Mouse (Mus musculus): ENCODE measurements around the gene Osbp2.
A peak's percentile ranks its signal among the peaks of the same experiment; 100 is the strongest.

Osbp2 gene

DNA sequence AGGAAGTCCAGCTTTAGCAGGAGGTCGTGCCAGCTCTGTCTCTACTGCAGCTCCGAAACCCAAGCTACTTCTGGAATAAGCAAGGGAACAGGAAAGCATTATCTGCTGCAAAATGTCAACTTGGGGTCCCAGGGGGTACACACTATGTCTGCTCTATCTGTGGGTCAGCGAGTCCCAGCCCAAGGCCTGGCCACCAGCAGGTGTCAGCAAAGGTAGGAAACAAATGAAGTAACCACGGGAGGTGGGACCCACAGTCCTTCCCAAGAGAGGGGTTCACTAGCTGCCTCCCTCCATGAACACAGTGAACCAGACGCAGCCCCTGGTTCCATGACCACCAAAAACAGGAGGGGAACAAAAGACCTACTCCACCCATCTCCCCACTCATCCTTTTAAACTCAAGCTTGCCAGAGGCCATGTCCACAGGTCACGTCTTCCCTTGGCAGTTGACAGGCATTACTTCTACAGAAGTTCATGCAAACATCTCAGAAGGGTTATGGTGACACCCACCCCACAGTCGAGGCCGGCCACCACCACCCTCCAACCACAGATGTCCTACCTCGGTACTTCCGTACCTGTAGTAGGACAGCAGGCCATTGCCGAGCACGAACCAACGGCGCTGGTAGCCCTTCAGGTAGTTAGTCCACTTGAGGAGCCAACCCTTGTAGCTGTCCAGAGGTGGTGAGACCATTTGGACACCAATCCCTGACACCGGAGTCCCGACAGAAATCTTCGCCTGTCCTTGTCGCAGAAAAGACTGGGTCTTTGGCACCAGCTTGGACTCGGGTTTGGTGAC, 846 bp downstream of the Osbp2 start:
- DNase-seq (ENCODE audit: low read depth), result no peak

DNA sequence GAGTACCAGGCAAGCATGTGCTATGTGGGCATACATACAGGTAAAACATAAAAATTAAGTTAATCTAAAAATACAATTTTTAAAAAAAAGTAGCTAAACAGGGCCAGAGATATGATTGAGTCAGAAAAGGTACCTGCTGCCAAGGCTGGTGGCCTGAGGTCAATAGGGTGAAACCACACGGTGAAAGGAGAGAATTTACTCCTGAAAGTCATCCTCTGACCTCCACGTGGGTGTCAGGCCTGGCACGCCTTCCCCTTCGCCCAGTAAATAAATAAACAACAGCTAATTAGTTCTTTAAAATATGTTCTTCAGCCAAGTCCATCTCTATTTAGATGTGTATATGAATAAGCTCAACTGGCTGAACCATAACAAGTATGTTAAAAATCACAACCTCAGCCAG, 3.3 kb downstream of the Osbp2 start:
- DNase-seq (ENCODE audit: low read depth), result no peak

DNA sequence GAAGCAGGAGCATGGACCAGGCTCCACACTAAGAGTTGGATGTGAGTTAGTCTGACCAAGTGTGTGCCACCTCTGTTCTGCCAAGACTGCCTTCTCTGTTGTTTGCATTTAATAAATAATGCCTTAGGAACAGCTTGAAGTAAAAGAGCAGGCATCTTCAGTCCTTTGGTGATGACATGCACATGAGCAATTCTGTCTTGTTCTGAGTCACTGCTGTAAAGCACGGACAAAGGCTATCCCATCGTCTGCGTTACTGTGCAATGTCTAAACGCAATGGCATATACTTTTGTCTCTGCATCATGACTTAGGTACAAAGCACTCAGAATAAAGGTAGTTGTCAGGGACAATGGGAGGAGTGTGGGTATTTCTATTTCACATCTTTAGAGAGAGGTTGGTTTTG, 3.9 kb downstream of the Osbp2 start:
- no peak for DNase-seq (ENCODE audit: low read depth)

DNA sequence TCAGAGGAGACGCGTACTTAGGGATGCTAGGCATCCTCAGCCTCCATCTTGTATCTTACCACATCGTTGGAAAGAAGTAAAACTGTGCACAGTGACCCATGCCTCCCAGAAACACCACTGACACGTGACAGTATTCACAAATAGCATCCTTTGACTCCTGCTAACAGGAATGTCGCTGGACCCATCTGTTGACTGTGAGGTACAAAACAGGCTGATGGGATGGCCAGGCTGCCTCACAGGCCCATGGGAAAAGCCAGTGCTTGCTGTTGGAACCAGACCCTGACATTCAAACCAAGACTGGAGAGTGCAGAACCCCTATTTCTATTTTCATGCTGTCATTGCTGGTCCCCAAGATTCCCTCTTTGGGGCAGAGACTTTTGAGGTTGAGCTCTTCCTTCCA, 5.8 kb downstream of the Osbp2 start:
- no peak for DNase-seq (ENCODE audit: low read depth)

DNA sequence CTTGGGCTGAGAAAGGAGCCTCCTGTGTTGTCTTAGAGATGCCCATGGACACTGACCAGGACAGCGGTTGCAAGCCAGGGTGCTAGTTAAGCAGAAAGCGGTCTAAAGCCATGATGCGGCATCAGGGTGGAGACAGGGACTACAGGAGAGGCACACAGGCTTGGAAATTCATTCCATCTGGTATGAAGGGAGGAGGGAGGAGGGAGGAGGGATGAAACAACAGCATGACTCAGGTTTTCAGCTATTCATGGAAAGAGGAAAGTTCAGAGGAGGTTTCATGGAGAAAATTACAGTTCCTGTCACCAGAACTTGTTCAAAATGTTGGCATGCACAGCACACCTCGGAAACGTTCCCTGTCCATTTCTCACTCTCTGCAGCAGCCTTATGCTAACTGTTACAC, 7.9 kb downstream of the Osbp2 start:
- no peak for DNase-seq (ENCODE audit: low read depth)

DNA sequence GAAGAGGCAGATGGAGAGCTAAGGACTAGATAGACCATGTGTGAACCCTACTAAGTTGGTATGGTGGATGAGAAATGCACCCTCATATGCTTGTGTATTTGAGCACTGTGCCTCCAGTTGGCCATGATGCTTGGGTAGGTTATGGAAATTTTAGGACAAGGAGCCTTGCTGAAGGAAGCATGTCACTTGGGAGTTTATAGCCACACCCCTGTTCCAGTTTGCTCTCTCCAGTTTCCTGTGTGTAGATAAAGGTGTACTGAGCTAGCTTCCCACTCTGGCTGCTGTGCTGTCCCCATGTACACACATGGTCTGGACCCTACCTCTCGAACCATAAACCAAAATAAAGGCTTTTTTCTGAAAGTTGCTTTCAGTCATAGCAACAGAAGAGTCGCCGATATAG, 9.5 kb downstream of the Osbp2 start:
- DNase-seq (ENCODE audit: low read depth), result no peak

DNA sequence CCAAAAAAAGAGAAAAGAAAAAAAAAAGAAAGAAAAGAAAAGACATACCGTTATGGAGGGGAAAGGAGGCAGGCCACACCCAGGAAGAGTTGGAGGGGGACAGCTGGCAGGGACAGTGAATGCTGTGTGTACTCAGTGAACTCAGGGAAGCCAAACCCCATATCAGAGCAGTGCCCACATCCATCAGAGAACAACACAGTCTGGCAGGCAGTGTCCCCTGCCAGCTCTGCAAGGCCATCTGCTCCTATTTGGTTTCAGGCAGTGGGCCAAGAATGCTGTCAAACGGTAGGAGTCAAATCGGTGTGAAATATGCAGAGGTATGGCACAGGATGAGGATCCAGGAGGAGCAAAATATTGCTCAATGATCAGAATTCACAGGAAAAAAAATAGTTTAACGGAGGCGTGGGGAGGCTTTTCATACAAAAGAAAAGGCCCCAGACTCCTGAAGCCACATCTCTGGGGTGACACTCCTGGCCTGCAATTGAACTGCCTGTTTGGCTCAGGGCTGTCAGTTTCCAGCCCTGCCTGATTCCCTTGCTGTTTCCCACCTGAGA, 10.1 kb downstream of the Osbp2 start:
- no peak for DNase-seq (ENCODE audit: low read depth)

DNA sequence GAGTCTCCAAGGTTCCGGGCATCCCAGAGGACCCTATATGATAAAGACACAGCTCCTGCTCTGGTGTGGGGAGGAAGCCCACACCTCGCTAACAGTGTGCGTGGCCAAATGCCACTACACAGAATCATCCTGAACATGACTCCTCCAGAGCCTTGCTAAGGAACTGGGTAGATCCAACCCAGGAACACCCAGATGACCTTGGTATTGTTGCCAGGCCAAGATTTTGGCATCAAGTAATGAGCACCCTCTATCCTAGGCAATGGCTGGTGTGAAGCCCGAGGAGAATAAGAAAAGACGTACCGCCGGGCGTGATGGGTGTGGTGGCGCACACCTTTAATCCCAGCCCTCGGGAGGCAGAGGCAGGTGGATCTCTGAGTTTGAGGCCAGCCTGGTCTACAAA, 10.7 kb downstream of the Osbp2 start:
- DNase-seq (ENCODE audit: low read depth), result no peak

DNA sequence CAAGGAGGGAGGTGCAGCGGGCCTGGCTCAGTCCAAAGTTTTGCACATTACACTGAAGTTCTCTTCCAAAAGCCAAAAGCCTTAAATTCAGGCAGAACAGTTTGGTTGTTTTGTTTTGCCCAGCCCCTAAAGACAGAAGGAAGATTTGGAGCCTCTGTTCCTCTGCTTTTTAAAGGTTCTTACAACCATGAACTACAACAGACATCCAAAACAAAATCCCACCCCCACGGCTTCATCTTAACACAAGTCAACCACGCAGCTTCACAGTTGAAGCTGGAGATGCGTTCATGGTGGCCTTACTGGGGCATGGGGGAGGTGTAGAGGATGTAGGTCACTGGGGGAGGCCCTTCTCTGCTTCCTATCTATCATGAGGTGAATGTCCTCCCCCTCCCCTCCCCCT, 11.8 kb downstream of the Osbp2 start:
- no peak for DNase-seq (ENCODE audit: low read depth)

DNA sequence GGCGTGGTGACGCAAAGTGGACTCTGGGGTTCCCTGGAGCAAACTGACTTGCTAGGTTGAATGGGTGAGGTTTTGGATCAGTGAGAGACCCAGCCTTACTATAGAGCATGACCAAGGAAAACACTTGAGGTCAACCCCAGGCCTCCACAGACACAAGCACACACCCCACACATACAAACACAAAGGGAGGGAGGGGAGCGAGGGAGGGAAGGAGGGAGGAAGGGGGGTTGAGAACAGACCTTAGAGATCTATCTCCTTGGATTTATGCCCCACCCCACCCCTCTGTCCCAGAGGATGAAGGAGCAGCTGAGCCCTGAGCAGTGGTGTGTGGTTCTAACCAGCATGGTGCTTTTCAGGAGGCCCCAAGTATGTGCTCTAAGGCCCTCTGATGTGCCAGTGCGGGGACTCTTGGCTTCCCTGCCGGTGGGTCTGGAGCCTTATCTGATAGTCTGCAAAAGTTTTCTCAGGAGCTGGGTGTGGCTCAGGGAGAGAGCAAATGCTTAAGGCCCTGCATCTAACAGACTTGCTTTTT, 12.9 kb downstream of the Osbp2 start:
- no peak for DNase-seq (ENCODE audit: low read depth)

DNA sequence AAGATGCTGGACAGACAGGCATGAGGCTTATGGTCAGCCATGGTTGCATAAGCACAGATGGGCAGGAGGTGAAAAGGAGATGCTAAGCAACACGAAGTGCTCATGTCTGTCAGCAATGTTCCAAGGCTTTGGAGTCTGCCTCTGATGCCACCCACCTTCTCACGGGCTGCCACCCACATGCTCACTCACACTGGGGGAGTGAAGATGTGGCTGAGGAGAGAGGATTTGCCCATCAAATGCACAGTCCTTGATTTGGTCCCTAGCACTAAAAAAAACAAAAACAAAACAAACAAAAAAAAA, 13.4 kb downstream of the Osbp2 start:
- no peak for DNase-seq (ENCODE audit: low read depth)

DNA sequence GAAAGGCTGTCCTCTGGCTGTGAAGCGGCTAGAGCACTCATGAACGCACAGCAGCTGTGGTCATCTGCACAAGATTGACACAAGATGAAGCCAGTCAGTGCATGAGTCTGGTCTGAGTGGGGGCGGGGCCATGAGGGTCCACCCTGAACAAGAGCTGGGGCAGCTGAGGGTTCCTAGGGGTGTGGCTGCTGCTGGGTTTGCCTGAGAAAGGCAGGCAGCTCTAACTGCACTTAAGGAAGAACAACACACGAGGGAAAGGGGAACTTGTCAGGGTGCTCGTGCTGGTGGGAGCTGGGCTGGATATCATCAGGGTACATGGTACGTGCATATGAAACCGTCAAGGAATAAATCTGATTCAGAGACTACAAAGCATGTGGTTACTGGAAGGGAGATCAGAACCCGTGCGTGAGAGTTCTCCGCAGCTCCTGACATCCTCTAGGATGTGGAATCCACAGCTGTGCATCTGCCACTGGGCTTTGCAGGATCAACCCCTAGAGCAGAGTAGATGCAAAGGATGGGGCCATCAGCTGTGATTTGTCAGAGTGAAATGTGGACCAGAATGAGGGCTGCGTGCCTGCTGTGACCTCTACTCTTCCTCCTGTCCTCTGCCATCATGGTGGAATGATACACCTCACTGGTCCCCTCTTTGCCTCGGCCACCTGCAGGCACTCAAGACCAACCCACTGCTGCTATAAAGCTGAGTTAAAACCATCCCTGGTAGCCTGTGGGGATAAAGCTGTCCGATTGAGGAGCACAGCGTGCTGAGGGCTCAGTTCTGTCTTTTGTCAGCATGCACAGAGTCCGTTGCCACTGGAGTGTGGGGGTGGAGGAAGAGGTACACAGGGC, 14.0 kb downstream of the Osbp2 start:
- no peak for DNase-seq (ENCODE audit: low read depth)

DNA sequence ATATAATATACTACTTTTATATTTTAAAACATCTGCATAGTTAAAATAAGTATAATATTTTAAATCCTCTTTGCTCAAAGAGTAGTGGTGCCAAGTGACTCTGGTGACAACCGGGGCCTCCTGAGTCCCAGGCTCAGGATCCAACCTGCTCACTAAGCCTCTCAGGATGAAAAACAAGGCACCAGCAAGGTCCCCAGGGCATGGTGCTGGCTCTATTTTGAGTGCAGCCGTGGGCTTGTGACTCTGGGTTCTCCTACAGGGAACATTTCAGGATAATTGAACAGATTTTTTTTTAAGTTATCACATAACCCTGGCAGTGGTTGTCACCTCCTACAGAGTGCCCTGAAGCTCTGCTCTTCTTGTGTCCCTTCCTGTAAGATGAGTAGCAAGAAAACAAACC, 17.4 kb downstream of the Osbp2 start:
- no peak for DNase-seq (ENCODE audit: low read depth)

DNA sequence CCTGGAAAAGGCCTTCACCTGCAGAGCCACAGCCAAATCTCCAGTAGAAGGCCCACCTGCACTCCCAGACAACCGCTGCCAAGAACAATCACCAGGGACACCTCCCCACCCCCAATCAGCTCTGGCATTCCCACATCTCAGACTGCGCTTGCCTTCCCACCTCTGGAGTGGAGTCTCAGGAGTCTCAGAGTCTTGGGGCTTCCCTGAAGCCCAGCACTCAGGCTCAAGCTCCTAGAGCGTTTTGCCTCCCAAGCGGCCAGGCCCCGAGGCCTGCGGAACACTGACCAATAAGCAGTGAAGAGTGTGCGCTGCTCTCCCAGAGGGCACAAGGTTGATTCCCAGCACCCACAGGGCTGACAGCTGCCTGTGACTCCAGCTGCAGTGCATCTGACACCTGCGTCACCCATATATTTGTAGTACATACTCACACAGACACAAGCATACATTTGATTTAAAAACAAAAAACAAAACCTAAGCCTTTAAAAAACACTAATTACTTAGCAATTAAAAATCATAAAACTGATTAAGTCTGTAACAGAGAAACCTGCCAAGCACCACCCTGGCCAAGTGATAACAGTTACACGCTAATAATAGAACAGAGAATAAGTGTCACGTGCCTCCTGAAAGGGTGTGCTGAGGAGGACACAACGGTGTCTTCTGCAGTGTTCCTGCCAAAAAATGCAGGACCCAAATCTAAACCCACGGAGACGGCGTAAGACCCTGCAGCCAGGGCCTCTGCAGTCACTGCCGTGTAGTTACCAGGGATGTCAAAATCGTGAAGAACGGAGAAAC, 19.6 kb downstream of the Osbp2 start:
- DNase-seq (ENCODE audit: low read depth), result no peak

DNA sequence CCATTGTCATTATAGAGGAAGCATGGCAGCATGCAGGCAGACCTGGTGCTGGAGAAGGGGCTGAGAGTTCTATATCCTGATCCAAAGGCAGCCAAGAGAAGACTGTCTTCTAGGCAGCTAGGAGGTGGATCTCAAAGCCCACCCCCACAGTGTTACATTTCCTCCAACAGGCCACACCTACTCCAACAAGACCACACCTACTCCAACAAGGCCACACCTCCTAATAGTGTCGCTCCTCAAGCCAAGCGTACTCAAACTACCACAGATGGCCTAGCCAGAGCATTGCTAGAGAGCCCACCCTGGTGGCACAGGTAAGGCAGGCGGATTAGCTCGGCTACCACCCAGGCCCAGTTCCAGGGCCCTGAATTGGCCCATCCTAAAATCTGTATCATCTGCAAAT, 28.4 kb downstream of the Osbp2 start:
- DNase-seq (ENCODE audit: low read depth), result no peak

DNA sequence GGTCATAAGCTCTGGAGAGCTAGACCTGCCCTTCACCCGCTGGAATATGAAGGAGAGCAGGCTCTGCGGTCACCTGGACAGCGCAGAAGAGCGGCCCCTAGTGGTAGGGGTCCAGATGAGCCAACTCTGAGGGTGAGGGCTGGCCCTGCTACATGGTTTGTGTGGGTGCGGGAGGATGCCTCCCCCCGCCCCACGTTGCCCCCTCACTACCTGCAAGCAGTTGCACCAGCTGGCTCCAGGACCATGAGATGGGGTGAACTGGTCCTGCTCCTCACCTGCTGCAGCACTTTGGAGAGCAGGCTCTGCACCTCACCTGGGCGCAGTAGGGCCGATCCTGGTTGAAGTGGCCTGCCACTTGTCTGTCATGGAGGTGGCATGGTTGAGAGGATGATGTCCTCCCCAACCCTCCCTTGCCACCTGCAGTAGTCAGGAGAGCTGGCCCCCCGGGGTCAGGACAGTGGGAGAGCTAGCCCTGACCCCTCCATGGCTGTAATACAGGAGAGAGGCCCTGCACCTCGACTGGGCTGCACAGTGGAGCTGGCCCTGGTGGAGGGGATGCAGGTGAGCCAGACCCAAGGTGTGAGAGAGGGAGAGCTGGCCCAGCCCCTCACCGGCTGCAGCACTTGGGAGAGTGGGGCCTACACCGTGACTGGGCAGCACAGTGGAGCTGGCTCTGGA, 29.1 kb downstream of the Osbp2 start:
- DNase-seq (ENCODE audit: low read depth), result peak; percentile 48

DNA sequence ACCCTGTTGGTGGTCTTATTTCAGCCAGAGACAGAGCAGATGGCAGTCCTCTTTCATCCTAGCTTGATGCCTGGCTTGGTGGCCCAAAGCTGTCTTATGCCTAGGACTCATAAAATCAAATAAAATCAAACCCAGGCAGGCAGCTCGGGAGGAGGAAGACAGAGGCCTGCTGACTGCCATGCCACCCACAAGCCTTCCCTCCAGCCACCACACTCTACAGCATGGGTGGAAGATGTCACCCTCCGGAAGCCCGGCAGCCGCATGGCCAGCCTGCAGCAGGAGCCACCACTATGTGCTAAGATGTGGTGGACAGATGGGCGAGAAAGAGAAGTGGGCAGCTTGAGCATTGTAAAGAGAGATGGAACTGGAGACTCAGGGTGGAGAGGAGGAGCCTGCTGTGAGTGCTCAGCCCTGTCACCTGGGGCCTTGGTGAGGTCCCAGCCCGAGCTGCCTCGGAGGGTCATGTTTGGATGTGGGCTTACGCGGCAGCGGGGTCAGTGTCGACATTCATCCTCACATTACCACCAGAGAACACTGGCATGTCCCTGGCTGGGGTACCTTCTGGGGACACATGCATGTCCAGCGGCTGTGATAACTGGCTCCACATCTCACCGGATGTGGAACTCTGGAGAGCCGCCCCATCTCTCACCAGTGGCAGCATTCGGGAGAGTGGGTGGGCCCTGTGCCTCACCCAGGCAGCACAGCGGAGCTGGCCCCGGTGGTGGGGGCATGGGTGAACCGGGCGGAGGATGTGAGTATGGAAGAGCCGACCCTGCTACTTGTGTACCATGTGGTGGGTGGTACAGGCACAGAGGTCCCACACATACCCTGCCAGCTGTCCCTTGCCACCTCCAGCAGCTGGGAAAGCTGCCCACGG, 29.9 kb downstream of the Osbp2 start:
- DNase-seq (ENCODE audit: low read depth), result no peak

DNA sequence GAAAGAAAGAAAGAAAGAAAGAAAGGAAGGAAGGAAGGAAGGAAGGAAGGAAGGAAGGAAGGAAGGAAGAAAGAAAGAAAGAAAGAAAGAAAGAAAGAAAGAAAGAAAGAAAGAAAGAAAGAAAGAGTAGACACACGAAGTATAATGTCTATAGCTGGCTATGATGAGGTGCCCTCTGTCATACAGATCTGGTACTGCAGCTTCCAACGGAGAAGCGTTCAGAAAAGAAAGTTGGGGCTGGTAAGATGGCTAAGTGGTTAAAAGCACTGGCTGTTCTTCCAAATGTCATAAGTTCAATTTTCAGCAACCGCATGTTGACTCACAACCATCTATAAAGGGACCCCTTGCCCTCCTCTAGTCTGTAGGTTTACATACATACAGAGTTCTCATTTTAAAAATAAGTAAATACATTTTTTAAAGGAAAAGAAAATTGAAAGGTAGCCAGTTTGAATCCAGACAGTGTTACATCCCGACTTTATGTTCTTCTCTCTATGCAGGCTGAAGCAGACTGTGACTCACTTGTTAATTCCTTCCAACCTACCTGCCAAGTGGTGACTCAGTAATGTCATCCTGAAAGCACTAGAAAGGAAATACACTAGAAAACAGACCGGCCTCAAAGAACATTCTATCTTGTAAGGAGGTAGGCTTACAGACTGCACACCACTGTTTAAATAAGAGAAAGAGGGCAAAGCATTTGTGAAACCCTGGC, 31.4 kb downstream of the Osbp2 start:
- peak; percentile 27 for DNase-seq (ENCODE audit: low read depth)

DNA sequence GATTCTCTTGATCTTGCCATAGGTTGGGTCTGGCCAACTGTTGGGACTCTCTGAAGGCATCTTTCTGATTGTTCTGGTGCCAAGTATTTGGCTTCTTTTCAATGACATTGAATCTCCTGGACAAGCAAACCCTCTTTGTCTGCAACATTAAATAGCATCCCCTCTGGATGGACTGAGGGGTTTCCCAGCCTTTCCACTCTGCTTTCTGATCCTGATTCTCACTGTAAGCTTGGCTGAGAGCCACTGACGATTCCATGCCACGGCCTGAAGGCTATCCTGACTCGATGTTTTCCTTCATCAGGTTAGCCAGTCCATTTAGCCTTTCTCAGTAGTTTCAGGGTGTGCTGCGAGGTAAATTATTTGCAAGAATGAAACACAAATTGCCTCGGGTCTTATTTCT, 34.0 kb downstream of the Osbp2 start:
- no peak for DNase-seq (ENCODE audit: low read depth)

DNA sequence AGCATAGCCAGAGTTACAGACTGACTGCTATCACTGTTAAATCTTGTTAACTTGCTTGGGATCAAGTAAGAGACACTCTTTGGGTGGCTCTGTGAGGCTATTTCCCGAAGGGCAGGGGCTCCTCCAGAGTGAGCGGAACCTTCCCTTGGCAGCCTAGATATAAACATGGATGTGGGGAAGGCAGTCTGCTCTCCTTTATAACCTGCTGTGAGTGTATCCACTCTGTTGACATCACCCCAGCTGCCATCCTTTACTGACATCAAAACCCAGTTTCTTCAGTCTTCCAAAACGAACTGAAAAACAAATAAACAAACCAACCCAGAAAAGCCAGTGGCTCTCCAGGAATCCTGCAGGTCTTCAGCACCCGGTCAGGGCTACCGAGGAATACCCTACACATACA, 39.6 kb downstream of the Osbp2 start:
- no peak for DNase-seq (ENCODE audit: low read depth)
